Mouse (Mus musculus) midbrain, embryonic 14.5 days (tissue): Measurements from ENCODE around the gene Slc27a4. TPM values are rescaled to one million over a fixed set of nuclear protein-coding genes. Genes with fewer than 3 reads are reported as not detected.

Source experiments
- ATAC-seq: fragments of 200-750 bp; cut with Nextera tagmentation; 2 replicates; pipeline ENCODE4 v1.8.0; 2017; ENCODE audit warnings: moderate number of reproducible peaks, moderate library complexity; ENCODE audit not compliant: low FRiP score, low TSS enrichment
- DNase-seq: peaks from one replicate; pipeline ENCODE4 v3.0.0-alpha.2; 2015
- H3K27ac ChIP-seq: fragments of 300-500 bp; sonication (generic); replicated peaks from 2 replicates; pipeline ENCODE4 v1.5.1; 2014; ENCODE audit warnings: mild to moderate bottlenecking, low read depth, low read length, moderate library complexity
- H3K27me3 ChIP-seq: fragments of 300-500 bp; sonication (generic); 2 replicates; pipeline ENCODE4 v1.6.1; 2014; ENCODE audit warnings: low read length, control low read depth, mixed read lengths; ENCODE audit not compliant: control insufficient read depth, insufficient read depth
- H3K36me3 ChIP-seq: fragments of 300-500 bp; sonication (generic); 2 replicates; pipeline ENCODE4 v1.6.1; 2014; ENCODE audit warnings: low read length, control low read depth; ENCODE audit not compliant: control insufficient read depth, insufficient read depth
- H3K4me1 ChIP-seq: fragments of 300-500 bp; sonication (generic); 2 replicates; pipeline ENCODE4 v1.6.1; 2014; ENCODE audit warnings: mild to moderate bottlenecking, antibody characterized with exemption, low read length, control low read depth; ENCODE audit not compliant: control insufficient read depth, insufficient read depth
- H3K4me2 ChIP-seq: fragments of 300-500 bp; sonication (generic); 2 replicates; pipeline ENCODE4 v1.6.1; 2014; ENCODE audit warnings: mild to moderate bottlenecking, low read length, moderate library complexity
- H3K4me3 ChIP-seq: fragments of 300-500 bp; sonication (generic); replicated peaks from 2 replicates; pipeline ENCODE4 v1.5.1; 2014; ENCODE audit warnings: low read depth, low read length
- H3K9ac ChIP-seq: fragments of 300-500 bp; sonication (generic); replicated peaks from 2 replicates; pipeline ENCODE4 v1.6.1; 2014; ENCODE audit warnings: mild to moderate bottlenecking, low read length, moderate library complexity
- H3K9me3 ChIP-seq: fragments of 300-500 bp; sonication (generic); 2 replicates; pipeline ENCODE4 v1.6.1; 2016; ENCODE audit warnings: low read length, control low read depth, mixed read lengths; ENCODE audit not compliant: control insufficient read depth
- WGBS: fragments of 180-500 bp; shearing (Covaris S2); extraction: QIAGEN DNeasy Blood & Tissue Kit; methylation state at CpG from one replicate; pipeline ENCODE4 v1.1.7; 2014; 5-methylcytosine and 5-hydroxymethylcytosine counted together
- polyA plus RNA-seq: library from polyadenylated mRNA; unstranded; fragments of >200 nt; fragmentation: Nextera tagmentation; extraction: Ambion mirVana; gene quantifications from 2 replicates; pipeline ENCODE4 v1.2.1, GENCODE M21; 2014

Slc27a4 gene
- polyA plus RNA-seq, 1 experiment from 2014 or later = 36.1 TPM

DNA sequence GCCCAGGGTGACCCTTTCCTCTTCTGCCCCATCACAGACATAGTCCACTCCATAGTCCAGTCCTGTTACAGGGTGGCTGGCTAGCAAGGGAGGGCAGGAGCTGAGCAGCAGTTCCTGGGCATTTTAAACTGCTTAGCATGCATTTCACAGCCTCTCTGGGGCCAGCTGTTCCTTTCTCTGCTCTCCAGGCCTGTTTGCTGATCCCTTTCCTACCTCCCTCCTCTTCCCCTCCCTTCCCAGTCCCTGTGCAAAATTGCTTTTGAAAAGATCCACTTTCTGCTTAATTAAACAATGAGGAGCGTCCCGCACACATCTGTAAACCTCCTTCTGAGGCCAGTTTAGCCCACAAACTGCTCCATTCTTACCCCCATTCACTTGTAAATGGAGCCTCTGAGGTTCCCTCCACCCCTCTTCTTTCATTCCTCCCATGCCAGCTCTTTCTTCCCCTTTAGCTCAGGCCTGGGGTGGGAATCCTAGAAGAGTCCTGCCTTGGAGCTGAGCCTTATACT is 33.0 kb downstream of the Slc27a4 start:
- peak; percentile 57 for DNase-seq
- Histone ChIP-seq H3K9me3 (no peaks in the 10 kb centered on the region), H3K27ac (peak overlapping the region; percentile 74), H3K9ac (peak overlapping the region; percentile 16; the same call in 1 of the 2 replicates), H3K4me1 (peaks cover 26% of the 10 kb centered on the region), H3K4me3 (no peak overlapping the region), H3K27me3 (no peaks in the 10 kb centered on the region), H3K4me2 (peak overlapping the region; percentile 25), H3K36me3 (peaks cover 16% of the 10 kb centered on the region; the same call in 1 of the 2 replicates)
- ATAC-seq = peak; percentile 47; the same call in 1 of the 2 replicates
- 0% methylated on average over 2 of the region's 2 CpGs for WGBS

DNA sequence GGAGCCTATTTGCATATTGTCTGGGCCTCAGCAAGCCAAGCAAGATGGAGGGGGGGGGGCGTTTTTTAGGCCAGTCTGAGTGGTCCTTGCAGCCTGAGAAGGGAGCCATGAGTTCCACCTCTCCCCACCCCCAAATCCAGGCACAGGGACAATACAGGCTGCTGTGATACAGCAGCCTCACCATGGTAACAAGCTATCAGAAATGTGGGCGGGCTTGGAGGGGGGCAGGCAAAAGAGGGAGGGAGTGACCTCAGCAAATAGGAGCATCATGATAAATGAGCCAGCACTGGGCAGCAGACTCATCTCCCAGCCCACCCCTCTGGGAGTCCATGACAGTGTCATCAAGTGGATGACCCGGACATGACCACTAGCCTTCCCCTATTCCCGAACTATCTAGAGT is 37.0 kb downstream of the Slc27a4 start:
- Histone ChIP-seq H3K9ac (peak overlapping the region; percentile 1; the same call in 1 of the 2 replicates), H3K27me3 (no peaks in the 10 kb centered on the region), H3K36me3 (peaks cover 22% of the 10 kb centered on the region), H3K4me2 (no peak overlapping the region), H3K4me1 (peaks cover 45% of the 10 kb centered on the region), H3K4me3 (no peak overlapping the region), H3K9me3 (no peaks in the 10 kb centered on the region), H3K27ac (peak overlapping the region; percentile 73)
- ATAC-seq (peak; percentile 77), DNase-seq (peak; percentile 73)
- WGBS = 6% methylated on average over 4 of the region's 4 CpGs

- DNase-seq (peak; percentile 62), ATAC-seq (no peak)
- no peaks in the 10 kb centered on the region for H3K9me3 ChIP-seq
- H3K36me3 ChIP-seq = peaks cover 16% of the 10 kb centered on the region
- no peak overlapping the region for H3K4me3 ChIP-seq
- no peaks in the 10 kb centered on the region for H3K27me3 ChIP-seq
- H3K4me1 ChIP-seq = peaks cover 50% of the 10 kb centered on the region
- peak overlapping the region; percentile 83 for H3K4me2 ChIP-seq
- H3K9ac ChIP-seq = no peak overlapping the region
- WGBS = 11% methylated on average over 9 of the region's 9 CpGs
- H3K27ac ChIP-seq = peak overlapping the region; percentile 96
These were observed 41.0 kb downstream of the Slc27a4 start for GRCm38 (mm10) chr2:29843231-29844105.

- no peak for ATAC-seq
- no peak for DNase-seq
- Histone ChIP-seq H3K9ac (peak overlapping the region; percentile 97; the same call in 1 of the 2 replicates), H3K27me3 (no peaks in the 10 kb centered on the region), H3K4me2 (peak overlapping the region; percentile 83), H3K9me3 (no peaks in the 10 kb centered on the region), H3K4me3 (peak overlapping the region; percentile 82; the same call in 1 of the 2 replicates), H3K27ac (peak overlapping the region; percentile 96), H3K36me3 (peaks cover 16% of the 10 kb centered on the region), H3K4me1 (peaks cover 46% of the 10 kb centered on the region)
- WGBS = 19% methylated on average over 2 of the region's 2 CpGs
These were observed 41.7 kb downstream of the Slc27a4 start for GRCm38 (mm10) chr2:29844115-29844514.

DNA sequence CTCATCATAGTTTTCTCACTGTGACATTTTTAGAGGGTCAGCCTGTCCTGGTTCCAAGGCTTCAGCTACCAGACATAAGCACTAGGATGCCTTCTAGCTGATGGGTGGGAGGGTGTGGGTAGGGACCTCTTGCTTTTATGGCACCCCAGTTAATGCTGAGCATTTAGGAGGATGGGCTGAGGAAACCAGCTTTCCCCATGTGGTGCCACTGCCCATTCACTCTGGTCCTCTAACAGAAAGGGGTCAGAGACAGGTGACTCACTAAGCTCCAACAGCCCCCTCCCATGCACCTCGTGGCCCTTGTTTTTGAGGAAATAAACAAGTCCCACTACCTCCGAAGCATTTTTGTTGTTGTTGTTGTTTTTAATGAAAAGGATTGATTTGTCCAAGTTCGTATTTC is 42.2 kb downstream of the Slc27a4 start:
- Histone ChIP-seq H3K27me3 (no peaks in the 10 kb centered on the region), H3K9ac (peak overlapping the region; percentile 97), H3K36me3 (peaks cover 16% of the 10 kb centered on the region), H3K4me1 (peaks cover 46% of the 10 kb centered on the region), H3K9me3 (no peaks in the 10 kb centered on the region), H3K4me3 (peak overlapping the region; percentile 82), H3K27ac (peak overlapping the region; percentile 96), H3K4me2 (peak overlapping the region; percentile 83)
- 4% methylated on average over 3 of the region's 3 CpGs for WGBS
- ATAC-seq (no peak), DNase-seq (no peak)

- WGBS = 2% methylated on average over 25 of the region's 25 CpGs
- H3K4me2 ChIP-seq = peak overlapping the region; percentile 83
- H3K27me3 ChIP-seq = no peaks in the 10 kb centered on the region
- H3K4me1 ChIP-seq = peaks cover 37% of the 10 kb centered on the region
- peak overlapping the region; percentile 97 for H3K9ac ChIP-seq
- H3K4me3 ChIP-seq = peak overlapping the region; percentile 82
- peak overlapping the region; percentile 96 for H3K27ac ChIP-seq
- peak; percentile 72 for DNase-seq
- peaks cover 16% of the 10 kb centered on the region for H3K36me3 ChIP-seq
- no peak for ATAC-seq
- no peaks in the 10 kb centered on the region for H3K9me3 ChIP-seq
These were observed 43.2 kb downstream of the Slc27a4 start for GRCm38 (mm10) chr2:29845636-29846035.

DNA sequence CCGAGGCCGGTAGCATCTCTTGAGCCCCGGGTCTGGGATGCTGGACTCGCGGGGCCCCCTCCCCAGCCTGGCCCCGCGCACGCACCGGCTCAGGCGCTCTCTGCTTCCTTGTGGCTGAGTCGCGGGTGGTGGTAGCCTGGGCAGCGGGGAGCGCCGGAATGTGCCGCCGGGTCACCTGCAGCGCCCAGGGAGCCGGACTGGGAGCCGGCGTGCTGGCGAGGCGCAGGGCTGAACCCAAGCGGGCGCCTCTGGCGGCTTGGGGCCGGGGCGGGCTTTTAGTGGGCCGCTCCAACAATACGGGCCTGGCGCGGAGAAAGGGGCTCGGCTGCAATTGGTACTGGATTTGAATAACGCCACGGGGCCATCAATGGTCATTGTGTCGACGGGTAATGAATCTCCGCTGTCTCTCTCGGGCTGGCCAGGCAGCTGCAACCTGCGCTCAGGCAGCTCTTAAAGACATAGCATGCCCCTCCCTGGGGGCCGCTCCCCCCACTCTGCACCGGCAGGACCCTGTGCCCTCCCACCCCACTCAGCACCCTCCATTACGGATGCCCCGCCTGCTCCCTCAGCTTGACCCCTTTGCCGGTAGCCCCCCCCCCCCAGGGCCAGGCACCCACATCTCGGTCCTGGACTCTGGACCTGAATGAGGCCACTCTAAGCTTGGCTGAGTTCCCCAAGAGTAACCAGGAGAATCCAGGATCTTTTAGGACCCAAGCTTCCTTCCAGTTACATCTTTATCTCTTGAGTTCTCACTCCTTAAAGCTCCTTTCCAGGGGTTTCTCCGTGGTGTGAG is 43.8 kb downstream of the Slc27a4 start:
- Histone ChIP-seq H3K27me3 (no peaks in the 10 kb centered on the region), H3K4me3 (peak overlapping the region; percentile 82), H3K4me2 (peak overlapping the region; percentile 83), H3K9ac (peak overlapping the region; percentile 97), H3K4me1 (peaks cover 32% of the 10 kb centered on the region), H3K9me3 (no peaks in the 10 kb centered on the region), H3K27ac (peak overlapping the region; percentile 96), H3K36me3 (peaks cover 14% of the 10 kb centered on the region)
- ATAC-seq (peak; percentile 57), DNase-seq (peak; percentile 82)
- 2% methylated on average over 47 of the region's 47 CpGs for WGBS

DNA sequence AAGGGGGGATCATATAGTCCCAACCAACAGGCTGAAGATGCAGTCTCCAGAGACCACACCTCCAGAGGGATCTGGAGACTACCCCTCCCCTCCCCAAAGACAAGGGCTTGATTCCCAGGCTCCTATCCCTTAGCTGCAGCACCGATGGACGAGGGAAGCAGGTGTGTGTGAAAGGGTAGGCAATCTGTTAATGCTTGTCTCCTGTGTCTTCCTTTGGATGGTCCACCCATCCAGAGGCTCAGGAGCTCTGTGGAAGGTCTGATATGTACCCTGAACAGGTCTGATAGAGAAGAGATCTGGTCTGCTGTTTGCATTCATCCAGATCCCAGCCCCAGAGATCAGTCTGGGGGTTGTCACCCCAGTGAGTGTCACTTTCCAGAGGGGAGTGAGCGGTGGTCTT is 44.5 kb downstream of the Slc27a4 start:
- H3K9me3 ChIP-seq = no peaks in the 10 kb centered on the region
- peak overlapping the region; percentile 97 for H3K9ac ChIP-seq
- peaks cover 9% of the 10 kb centered on the region; the same call in 1 of the 2 replicates for H3K36me3 ChIP-seq
- H3K27ac ChIP-seq = peak overlapping the region; percentile 96
- H3K4me2 ChIP-seq = peak overlapping the region; percentile 83
- H3K4me3 ChIP-seq = peak overlapping the region; percentile 82
- DNase-seq = no peak
- H3K27me3 ChIP-seq = no peaks in the 10 kb centered on the region
- no peak for ATAC-seq
- peaks cover 32% of the 10 kb centered on the region for H3K4me1 ChIP-seq
- 24% methylated on average over 3 of the region's 3 CpGs for WGBS
